Mouse (Mus musculus): ENCODE measurements at regions not wholly inside any gene's neighbourhood (a gene's known extent, or its start where the extent isn't known, plus 50 kb on each side); places are given as distances from the start of the nearest gene placed in this dataset.

DNA sequence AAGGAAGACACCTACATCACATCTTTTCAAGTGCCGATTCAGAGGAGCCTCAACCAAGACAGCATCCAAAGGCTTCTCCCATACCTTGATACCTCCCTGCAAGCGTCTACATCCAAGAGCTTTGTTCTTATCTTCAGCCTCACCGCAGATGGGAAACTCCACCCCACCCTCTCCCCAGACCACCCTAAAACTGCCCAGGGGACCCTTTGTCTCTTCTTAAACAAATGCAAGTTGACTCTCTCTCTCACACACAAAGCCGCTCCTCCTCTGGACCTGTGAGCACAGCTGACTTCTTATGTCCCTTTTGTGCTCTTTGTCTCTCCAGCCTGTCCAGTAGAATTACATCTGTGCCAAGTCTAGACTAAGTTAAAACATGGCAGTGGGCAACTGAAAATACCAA is 104.7 kb upstream of the Mafb start:
- DNase-seq (ENCODE audit: extremely low read depth): no peak
- dilution Hi-C loops (cut with MboI; ENCODE audit: extremely low pct_ligation_motif_present, extremely low pct_unique_long_range_greater_than_20kb, low sequenced_read_pairs): no loop called here
- no peaks in the 10 kb centered on the region for H3K4me1 ChIP-seq (ENCODE audit: control insufficient read depth in 1 of 2, insufficient read depth in 2 of 2)
- no peak overlapping the region for H3K4me2 ChIP-seq (ENCODE audit: insufficient read depth, low read depth, poor library complexity, severe bottlenecking)
- in situ Hi-C loops (cut with MboI; ENCODE audit: low pct_ligation_motif_present, low pct_unique_long_range_greater_than_20kb, low sequenced_read_pairs): no loop called here
- no peak overlapping the region for H3K4me3 ChIP-seq (replicated peaks in 1 of 3; ENCODE audit: low read depth in 2 of 3, low read length in 2 of 3, poor library complexity in 1 of 3)
- H3K36me3 ChIP-seq (replicated peaks in 1 of 2; ENCODE audit: control insufficient read depth in 1 of 2, insufficient read depth in 1 of 2, low read length in 1 of 2): no peaks in the 10 kb centered on the region
- TF ChIP-seq JUN (IDR thresholded peaks at IDR 0.05; ENCODE audit: insufficient read depth, low read depth, low read length): no peak
- no peak for TF ChIP-seq MXI1 (IDR thresholded peaks at IDR 0.05; ENCODE audit: low read depth, low read length)
- TF ChIP-seq UBTF (IDR thresholded peaks at IDR 0.05; ENCODE audit: low read depth, low read length): no peak
- TF ChIP-seq NRF1 (IDR thresholded peaks at IDR 0.05; ENCODE audit: low read depth, low read length): no peak
- no peak for TF ChIP-seq SMC3 (IDR thresholded peaks at IDR 0.05; ENCODE audit: low read depth, low read length)
- no peak for TF ChIP-seq IRF4 (IDR thresholded peaks at IDR 0.05; ENCODE audit: low read depth, low read length)
- no peak for TF ChIP-seq NELFE (IDR thresholded peaks at IDR 0.05; ENCODE audit: low read depth, low read length)
- TF ChIP-seq TCF12 (IDR thresholded peaks at IDR 0.05; ENCODE audit: low read depth, low read length): no peak
- no peak for TF ChIP-seq MAX (IDR thresholded peaks at IDR 0.05; ENCODE audit: low read length)
- H3K9ac ChIP-seq (ENCODE audit: insufficient read depth, low read depth): no peak overlapping the region
- H3K27me3 ChIP-seq (replicated peaks): peaks cover 66% of the 10 kb centered on the region
- H3K79me2 ChIP-seq (replicated peaks; ENCODE audit: control insufficient read depth, extremely low read depth, insufficient read depth, poor library complexity, severe bottlenecking): no peaks in the 10 kb centered on the region
- no peak overlapping the region for H3K27ac ChIP-seq (ENCODE audit: insufficient read depth, low read depth)
- H3K9me3 ChIP-seq (replicated peaks; ENCODE audit: low read length): no peaks in the 10 kb centered on the region

DNA sequence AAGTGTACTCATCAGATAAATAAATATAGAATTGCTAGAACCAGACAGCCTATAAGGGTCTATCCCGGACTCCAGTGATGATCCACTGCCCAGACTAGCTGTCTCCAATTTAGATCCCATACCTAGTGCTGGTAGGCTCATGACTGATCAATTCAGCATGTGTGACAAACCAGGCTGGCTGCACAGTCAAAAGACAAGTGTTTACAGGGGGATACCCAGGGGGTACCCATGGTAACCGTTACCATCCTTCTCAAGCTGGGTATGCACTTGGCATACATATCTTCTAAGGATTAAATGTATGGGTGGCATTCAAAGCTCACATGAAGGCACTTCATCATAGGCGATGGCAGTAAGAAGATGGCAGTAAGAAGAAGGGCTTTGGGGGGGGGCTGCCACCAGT is 109.3 kb upstream of the Mafb start:
- H3K36me3 ChIP-seq (replicated peaks in 1 of 2; ENCODE audit: control insufficient read depth in 1 of 2, insufficient read depth in 1 of 2, low read length in 1 of 2): no peaks in the 10 kb centered on the region
- no peaks in the 10 kb centered on the region for H3K9me3 ChIP-seq (replicated peaks; ENCODE audit: low read length)
- H3K4me1 ChIP-seq (ENCODE audit: control insufficient read depth in 1 of 2, insufficient read depth in 2 of 2): no peaks in the 10 kb centered on the region
- H3K27me3 ChIP-seq (replicated peaks): peaks cover 90% of the 10 kb centered on the region
- in situ Hi-C loops (cut with MboI; ENCODE audit: low pct_ligation_motif_present, low pct_unique_long_range_greater_than_20kb, low sequenced_read_pairs) (no loop called here), dilution Hi-C loops (cut with MboI; ENCODE audit: extremely low pct_ligation_motif_present, extremely low pct_unique_long_range_greater_than_20kb, low sequenced_read_pairs) (no loop called here)
- no peak overlapping the region for H3K4me2 ChIP-seq (ENCODE audit: insufficient read depth, low read depth, poor library complexity, severe bottlenecking)
- TF ChIP-seq TBP (conservative IDR thresholded peaks at IDR 0.05; ENCODE audit: low read depth, low read length) (no peak), JUN (IDR thresholded peaks at IDR 0.05; ENCODE audit: insufficient read depth, low read depth, low read length) (no peak), MAX (IDR thresholded peaks at IDR 0.05; ENCODE audit: low read length) (no peak), CTCF (conservative IDR thresholded peaks at IDR 0.05 in 1 of 2, IDR thresholded peaks at IDR 0.05 in 1 of 2; ENCODE audit: low read depth in 2 of 2, low read length in 2 of 2) (no peak), GABPA (IDR thresholded peaks at IDR 0.05; ENCODE audit: insufficient replicate concordance, low read depth, low read length) (no peak), MXI1 (IDR thresholded peaks at IDR 0.05; ENCODE audit: low read depth, low read length) (no peak), UBTF (IDR thresholded peaks at IDR 0.05; ENCODE audit: low read depth, low read length) (no peak), POLR2A (IDR thresholded peaks at IDR 0.05; ENCODE audit: low read depth, low read length) (no peak), MEF2A (IDR thresholded peaks at IDR 0.05; ENCODE audit: borderline replicate concordance, low read depth, low read length) (no peak), POLR2AphosphoS2 (IDR thresholded peaks at IDR 0.05; ENCODE audit: low read depth, low read length) (no peak), ZKSCAN1 (IDR thresholded peaks at IDR 0.05; ENCODE audit: borderline replicate concordance, low read depth, low read length) (no peak), NRF1 (IDR thresholded peaks at IDR 0.05; ENCODE audit: low read depth, low read length) (no peak), CHD2 (IDR thresholded peaks at IDR 0.05; ENCODE audit: low read length) (no peak), SIN3A (IDR thresholded peaks at IDR 0.05; ENCODE audit: low read length) (no peak), PAX5 (IDR thresholded peaks at IDR 0.05; ENCODE audit: low read length) (no peak), RAD21 (IDR thresholded peaks at IDR 0.05; ENCODE audit: low read depth, low read length) (no peak), USF2 (conservative IDR thresholded peaks at IDR 0.05; ENCODE audit: low read depth, low read length) (no peak), TCF12 (IDR thresholded peaks at IDR 0.05; ENCODE audit: low read depth, low read length) (no peak)
- DNase-seq (ENCODE audit: extremely low read depth): no peak
- no peak overlapping the region for H3K9ac ChIP-seq (ENCODE audit: insufficient read depth, low read depth)
- H3K4me3 ChIP-seq (replicated peaks in 1 of 3; ENCODE audit: low read depth in 2 of 3, low read length in 2 of 3, poor library complexity in 1 of 3): no peak overlapping the region
- H3K27ac ChIP-seq (ENCODE audit: insufficient read depth, low read depth): no peak overlapping the region
- no peaks in the 10 kb centered on the region for H3K79me2 ChIP-seq (replicated peaks; ENCODE audit: control insufficient read depth, extremely low read depth, insufficient read depth, poor library complexity, severe bottlenecking)

Measured in CH12.LX (cell line).